Mouse (Mus musculus): Measurements from ENCODE around the gene Tnip1. TPM values are rescaled to one million over a fixed set of nuclear protein-coding genes. Genes with fewer than 3 reads are reported as not detected.
A peak's percentile ranks its signal among the peaks of the same experiment; 100 is the strongest.

The Tnip1 gene
- polyA plus RNA-seq, 1 experiment from 2014 or later = 14.8 TPM

- Histone ChIP-seq H3K9ac (ENCODE audit: low read depth, low read length) (no peak overlapping the region), H3K4me1 (ENCODE audit: control insufficient read depth, insufficient read depth, low read length) (no peaks in the 10 kb centered on the region), H3K27me3 (ENCODE audit: control insufficient read depth, insufficient read depth, low read length) (no peaks in the 10 kb centered on the region), H3K36me3 (ENCODE audit: control insufficient read depth, insufficient read depth, low read length) (peaks cover 54% of the 10 kb centered on the region), H3K27ac (ENCODE audit: low read depth, low read length) (no peak overlapping the region), H3K4me2 (replicated peaks; ENCODE audit: low read depth, low read length) (no peak overlapping the region), H3K4me3 (ENCODE audit: low read length) (no peak overlapping the region), H3K9me3 (ENCODE audit: control insufficient read depth, low read length) (no peaks in the 10 kb centered on the region)
- no peak for ATAC-seq (ENCODE audit: low FRiP score, low TSS enrichment)
- WGBS = 71% methylated on average over 8 of the region's 8 CpGs
Observed at GRCm38 (mm10) chr11:54988754-54989349, 26.1 kb upstream of the Tnip1 start.

- Histone ChIP-seq H3K4me2 (replicated peaks; ENCODE audit: low read depth, low read length) (no peak overlapping the region), H3K9ac (ENCODE audit: low read depth, low read length) (no peak overlapping the region), H3K27ac (ENCODE audit: low read depth, low read length) (no peak overlapping the region), H3K27me3 (ENCODE audit: control insufficient read depth, insufficient read depth, low read length) (no peaks in the 10 kb centered on the region), H3K4me3 (ENCODE audit: low read length) (no peak overlapping the region), H3K36me3 (ENCODE audit: control insufficient read depth, insufficient read depth, low read length) (peaks cover 56% of the 10 kb centered on the region), H3K9me3 (ENCODE audit: control insufficient read depth, low read length) (no peaks in the 10 kb centered on the region), H3K4me1 (ENCODE audit: control insufficient read depth, insufficient read depth, low read length) (no peaks in the 10 kb centered on the region)
- WGBS = 95% methylated on average over 1 of the region's 1 CpGs
- no peak for ATAC-seq (ENCODE audit: low FRiP score, low TSS enrichment)
Observed at GRCm38 (mm10) chr11:54987974-54988373, 25.3 kb upstream of the Tnip1 start.

- H3K9ac ChIP-seq (ENCODE audit: low read depth, low read length) = no peak overlapping the region
- WGBS = 64% methylated on average over 3 of the region's 3 CpGs
- no peak overlapping the region for H3K4me3 ChIP-seq (ENCODE audit: low read length)
- H3K27ac ChIP-seq (ENCODE audit: low read depth, low read length) = no peak overlapping the region
- no peak overlapping the region for H3K4me2 ChIP-seq (replicated peaks; ENCODE audit: low read depth, low read length)
- H3K9me3 ChIP-seq (ENCODE audit: control insufficient read depth, low read length) = no peaks in the 10 kb centered on the region
- peaks cover 56% of the 10 kb centered on the region for H3K36me3 ChIP-seq (ENCODE audit: control insufficient read depth, insufficient read depth, low read length)
- 0 out of 2 replicates have a peak, but pooled peaks have one; percentile 40 for ATAC-seq (ENCODE audit: low FRiP score, low TSS enrichment)
- H3K27me3 ChIP-seq (ENCODE audit: control insufficient read depth, insufficient read depth, low read length) = no peaks in the 10 kb centered on the region
- no peaks in the 10 kb centered on the region for H3K4me1 ChIP-seq (ENCODE audit: control insufficient read depth, insufficient read depth, low read length)
Observed at GRCm38 (mm10) chr11:54985086-54985485, 22.4 kb upstream of the Tnip1 start.

- Histone ChIP-seq H3K9ac (ENCODE audit: low read depth, low read length) (no peak overlapping the region), H3K4me2 (replicated peaks; ENCODE audit: low read depth, low read length) (no peak overlapping the region), H3K27ac (ENCODE audit: low read depth, low read length) (no peak overlapping the region), H3K4me1 (ENCODE audit: control insufficient read depth, insufficient read depth, low read length) (no peaks in the 10 kb centered on the region), H3K9me3 (ENCODE audit: control insufficient read depth, low read length) (no peaks in the 10 kb centered on the region), H3K27me3 (ENCODE audit: control insufficient read depth, insufficient read depth, low read length) (no peaks in the 10 kb centered on the region), H3K4me3 (ENCODE audit: low read length) (no peak overlapping the region), H3K36me3 (ENCODE audit: control insufficient read depth, insufficient read depth, low read length) (peaks cover 55% of the 10 kb centered on the region)
- ATAC-seq (ENCODE audit: low FRiP score, low TSS enrichment) = peak; percentile 48; the same call in 1 of the 2 replicates
- WGBS = 60% methylated on average over 4 of the region's 4 CpGs
Observed at GRCm38 (mm10) chr11:54984581-54984980, 21.9 kb upstream of the Tnip1 start.

DNA sequence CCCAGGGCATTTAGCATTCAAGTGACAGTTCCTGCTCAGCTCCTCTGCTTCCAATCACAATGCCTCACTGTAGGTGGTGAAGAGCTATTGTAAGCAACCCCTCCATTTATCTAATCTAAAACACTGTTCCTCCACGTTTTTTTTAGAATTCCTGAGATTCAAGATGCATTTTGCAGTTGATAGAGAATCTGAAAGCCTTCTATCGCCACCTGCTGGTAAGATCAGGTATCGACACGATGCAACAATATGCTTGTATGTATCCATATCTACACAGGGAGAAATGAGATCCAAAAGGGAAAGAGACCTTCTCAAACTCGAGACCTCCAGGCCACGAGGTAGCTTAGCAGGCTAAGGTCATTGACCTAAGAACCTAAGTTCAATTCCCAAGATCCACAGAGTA, 21.4 kb upstream of the Tnip1 start:
- ATAC-seq (ENCODE audit: low FRiP score, low TSS enrichment) = 0 out of 2 replicates have a peak, but pooled peaks have one; percentile 8
- H3K36me3 ChIP-seq (ENCODE audit: control insufficient read depth, insufficient read depth, low read length) = peaks cover 56% of the 10 kb centered on the region; the same call in 1 of the 2 replicates

GRCm38 (mm10) chr11:54982520-54982919, 19.8 kb upstream of the Tnip1 start:
- H3K4me2 ChIP-seq (replicated peaks; ENCODE audit: low read depth, low read length) = no peak overlapping the region
- no peaks in the 10 kb centered on the region for H3K9me3 ChIP-seq (ENCODE audit: control insufficient read depth, low read length)
- no peaks in the 10 kb centered on the region for H3K27me3 ChIP-seq (ENCODE audit: control insufficient read depth, insufficient read depth, low read length)
- WGBS = 87% methylated on average over 6 of the region's 6 CpGs
- H3K4me1 ChIP-seq (ENCODE audit: control insufficient read depth, insufficient read depth, low read length) = no peaks in the 10 kb centered on the region
- no peak for ATAC-seq (ENCODE audit: low FRiP score, low TSS enrichment)
- H3K4me3 ChIP-seq (ENCODE audit: low read length) = no peak overlapping the region
- peaks cover 51% of the 10 kb centered on the region; the same call in 1 of the 2 replicates for H3K36me3 ChIP-seq (ENCODE audit: control insufficient read depth, insufficient read depth, low read length)
- no peak overlapping the region for H3K27ac ChIP-seq (ENCODE audit: low read depth, low read length)
- H3K9ac ChIP-seq (ENCODE audit: low read depth, low read length) = no peak overlapping the region

More for the DNA sequence above, 21.4 kb upstream of the Tnip1 start:
- Histone ChIP-seq H3K27ac (ENCODE audit: low read depth, low read length) (no peak overlapping the region), H3K4me1 (ENCODE audit: control insufficient read depth, insufficient read depth, low read length) (no peaks in the 10 kb centered on the region), H3K4me2 (replicated peaks; ENCODE audit: low read depth, low read length) (no peak overlapping the region), H3K9me3 (ENCODE audit: control insufficient read depth, low read length) (no peaks in the 10 kb centered on the region), H3K27me3 (ENCODE audit: control insufficient read depth, insufficient read depth, low read length) (no peaks in the 10 kb centered on the region), H3K4me3 (ENCODE audit: low read length) (no peak overlapping the region), H3K9ac (ENCODE audit: low read depth, low read length) (no peak overlapping the region)
- under 1% methylated on average over 6 of the region's 6 CpGs for WGBS

- H3K4me3 ChIP-seq (ENCODE audit: low read length) = no peak overlapping the region
- no peaks in the 10 kb centered on the region for H3K9me3 ChIP-seq (ENCODE audit: control insufficient read depth, low read length)
- no peak overlapping the region for H3K27ac ChIP-seq (ENCODE audit: low read depth, low read length)
- peaks cover 51% of the 10 kb centered on the region; the same call in 1 of the 2 replicates for H3K36me3 ChIP-seq (ENCODE audit: control insufficient read depth, insufficient read depth, low read length)
- H3K9ac ChIP-seq (ENCODE audit: low read depth, low read length) = no peak overlapping the region
- WGBS = 88% methylated on average over 4 of the region's 4 CpGs
- ATAC-seq (ENCODE audit: low FRiP score, low TSS enrichment) = no peak
- H3K4me2 ChIP-seq (replicated peaks; ENCODE audit: low read depth, low read length) = no peak overlapping the region
- no peaks in the 10 kb centered on the region for H3K27me3 ChIP-seq (ENCODE audit: control insufficient read depth, insufficient read depth, low read length)
- no peaks in the 10 kb centered on the region for H3K4me1 ChIP-seq (ENCODE audit: control insufficient read depth, insufficient read depth, low read length)
Observed at GRCm38 (mm10) chr11:54981630-54982029, 18.9 kb upstream of the Tnip1 start.

DNA sequence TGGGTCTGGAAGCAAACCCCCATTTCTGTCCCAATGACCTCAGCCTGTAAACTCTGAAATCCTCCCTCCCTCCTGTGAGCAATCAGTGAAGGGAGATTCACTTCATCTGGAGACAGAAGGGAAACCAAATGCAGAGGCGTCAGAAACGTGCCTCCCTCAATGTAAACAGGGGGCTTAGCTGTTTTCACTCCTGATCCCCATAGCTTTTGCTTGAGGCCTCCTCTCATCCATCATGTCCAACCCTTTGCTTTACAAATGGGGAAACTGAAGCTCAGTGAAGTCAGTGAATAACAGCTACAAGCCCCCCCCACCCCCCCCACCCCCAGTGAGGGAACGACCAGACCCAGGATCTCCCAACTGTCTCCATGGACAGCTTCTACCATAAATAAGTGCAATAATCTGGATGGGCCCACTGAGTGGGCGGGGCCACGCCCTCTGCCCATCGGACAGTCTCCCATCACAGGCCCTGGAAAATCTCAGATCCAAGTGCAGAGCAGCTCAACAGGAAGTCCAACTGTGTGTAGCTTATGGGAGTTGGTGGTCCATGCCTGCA, 14.7 kb upstream of the Tnip1 start:
- 33% methylated on average over 6 of the region's 6 CpGs for WGBS
- no peaks in the 10 kb centered on the region for H3K27me3 ChIP-seq (ENCODE audit: control insufficient read depth, insufficient read depth, low read length)
- ATAC-seq (ENCODE audit: low FRiP score, low TSS enrichment) = no peak

DNA sequence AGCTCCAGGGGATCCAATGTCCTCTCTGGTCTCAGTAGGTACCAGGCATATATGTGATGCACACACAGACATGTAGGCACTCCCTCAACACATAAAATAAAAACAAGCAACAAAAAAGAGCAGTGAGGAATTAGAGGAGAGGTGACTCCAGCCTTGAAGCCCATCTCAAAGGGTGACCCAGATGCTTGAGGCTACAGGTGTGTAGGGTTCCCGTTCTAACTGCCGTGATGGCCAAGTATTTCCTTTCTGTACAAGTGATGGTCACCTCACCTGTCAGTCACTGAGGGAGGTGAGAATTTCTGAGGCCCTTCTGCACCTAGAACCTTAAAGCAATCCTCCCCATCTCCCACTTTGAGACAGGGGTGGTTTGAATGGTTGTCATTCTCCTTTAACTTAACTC, 13.6 kb upstream of the Tnip1 start:
- no peak overlapping the region for H3K9ac ChIP-seq (ENCODE audit: low read depth, low read length)
- peaks cover 14% of the 10 kb centered on the region; the same call in 1 of the 2 replicates for H3K36me3 ChIP-seq (ENCODE audit: control insufficient read depth, insufficient read depth, low read length)
- no peaks in the 10 kb centered on the region for H3K9me3 ChIP-seq (ENCODE audit: control insufficient read depth, low read length)
- no peak overlapping the region for H3K4me2 ChIP-seq (replicated peaks; ENCODE audit: low read depth, low read length)
- ATAC-seq (ENCODE audit: low FRiP score, low TSS enrichment) = no peak
- 97% methylated on average over 2 of the region's 2 CpGs for WGBS
- no peaks in the 10 kb centered on the region for H3K27me3 ChIP-seq (ENCODE audit: control insufficient read depth, insufficient read depth, low read length)
- no peak overlapping the region for H3K4me3 ChIP-seq (ENCODE audit: low read length)
- no peak overlapping the region for H3K27ac ChIP-seq (ENCODE audit: low read depth, low read length)
- peaks cover 5% of the 10 kb centered on the region; the same call in 1 of the 2 replicates for H3K4me1 ChIP-seq (ENCODE audit: control insufficient read depth, insufficient read depth, low read length)

More for the DNA sequence above, 14.7 kb upstream of the Tnip1 start:
- no peak overlapping the region for H3K4me2 ChIP-seq (replicated peaks; ENCODE audit: low read depth, low read length)
- no peak overlapping the region for H3K9ac ChIP-seq (ENCODE audit: low read depth, low read length)
- H3K9me3 ChIP-seq (ENCODE audit: control insufficient read depth, low read length) = no peaks in the 10 kb centered on the region
- H3K27ac ChIP-seq (ENCODE audit: low read depth, low read length) = no peak overlapping the region
- H3K4me3 ChIP-seq (ENCODE audit: low read length) = no peak overlapping the region
- H3K36me3 ChIP-seq (ENCODE audit: control insufficient read depth, insufficient read depth, low read length) = peaks cover 24% of the 10 kb centered on the region; the same call in 1 of the 2 replicates
- peaks cover 5% of the 10 kb centered on the region; the same call in 1 of the 2 replicates for H3K4me1 ChIP-seq (ENCODE audit: control insufficient read depth, insufficient read depth, low read length)
